Mouse (Mus musculus): ENCODE data around the gene Rab1a. TPM values are rescaled to one million over a fixed set of nuclear protein-coding genes. Genes with fewer than 3 reads are reported as not detected.
"Not testable (repeated sequence)": the region's sequence is repeated elsewhere in the genome, so short reads cannot be mapped to it uniquely, and the experiment has no call there.

Rab1a gene
- polyA plus RNA-seq (2015; fragmentation: Nextera tagmentation; extraction: Ambion mirVana): 264 and 287 TPM in 2 replicates

GRCm38 (mm10) chr11:20200713-20201575 is at the start of gene Rab1a:
Gene Rab1a, plus strand, starts transcription at chr11:20201432.
- Histone ChIP-seq H3K4me2 (replicated peaks) (peak within 1 kb of the TSS; percentile 63), H3K9ac (peak within 1 kb of the TSS; percentile 99), H3K4me1 (peaks cover 24% of the 10 kb centered on the region), H3K36me3 (no peaks in the 10 kb centered on the region), H3K4me3 (replicated peaks) (peak within 1 kb of the TSS; percentile 100), H3K27me3 (no peaks in the 10 kb centered on the region), H3K9me3 (replicated peaks) (no peaks in the 10 kb centered on the region), H3K27ac (replicated peaks) (peak within 1 kb of the TSS; percentile 97)
- 1% methylated on average over 54 of the region's 54 CpGs for WGBS
- peak; percentile 99 for ATAC-seq (ENCODE audit: insufficient number of reproducible peaks, low FRiP score, low TSS enrichment, low read depth)

DNA sequence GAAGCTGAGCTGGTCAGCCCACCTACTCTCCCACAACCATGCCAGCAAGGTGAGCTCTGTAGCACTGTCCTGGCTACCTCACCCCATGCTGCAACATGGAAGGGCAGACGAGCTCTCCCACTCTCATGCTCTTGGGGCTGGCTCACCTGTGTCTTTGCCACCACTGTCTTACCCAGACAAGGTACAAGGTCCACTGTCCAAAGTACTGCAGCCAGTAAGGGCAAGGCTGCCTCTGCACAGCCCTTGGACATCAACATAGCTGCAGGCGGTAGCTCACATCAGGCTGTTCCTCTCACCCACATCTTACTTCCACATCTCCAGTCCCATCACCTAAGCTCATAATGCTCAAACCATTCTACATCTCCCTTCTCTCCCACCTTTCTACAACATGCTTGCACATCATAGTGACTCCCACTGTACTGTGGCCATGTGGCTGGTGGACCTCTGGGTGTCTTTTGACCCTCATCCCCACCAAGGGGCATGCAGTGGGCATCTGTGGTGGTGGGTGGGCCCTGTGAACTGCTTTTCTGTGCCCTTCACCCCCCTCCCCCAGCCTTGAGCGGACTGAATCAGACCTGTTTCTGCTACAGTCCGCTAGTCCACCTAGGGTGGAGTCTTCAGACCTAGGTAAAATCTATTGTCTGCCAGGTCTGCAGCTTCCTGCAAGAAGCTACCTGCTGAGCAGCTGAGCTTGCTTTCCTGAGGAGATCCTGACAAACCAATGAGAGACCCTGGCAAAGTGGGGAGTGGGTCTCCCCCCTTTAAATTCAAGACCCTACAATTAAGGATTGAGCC is 48.9 kb upstream of the Rab1a start:
- 82% methylated on average over 4 of the region's 4 CpGs for WGBS
- ATAC-seq (ENCODE audit: insufficient number of reproducible peaks, low FRiP score, low TSS enrichment, low read depth): no peak
- Histone ChIP-seq H3K4me2 (replicated peaks) (no peak overlapping the region), H3K9me3 (replicated peaks) (no peaks in the 10 kb centered on the region), H3K27me3 (no peaks in the 10 kb centered on the region), H3K36me3 (no peaks in the 10 kb centered on the region), H3K9ac (no peak overlapping the region), H3K4me1 (no peaks in the 10 kb centered on the region), H3K27ac (replicated peaks) (no peak overlapping the region), H3K4me3 (replicated peaks) (no peak overlapping the region)

- not testable (repeated sequence) for H3K4me2 ChIP-seq (replicated peaks); H3K27me3 ChIP-seq; H3K4me3 ChIP-seq (replicated peaks); ATAC-seq (ENCODE audit: insufficient number of reproducible peaks, low FRiP score, low TSS enrichment, low read depth); H3K9ac ChIP-seq; H3K9me3 ChIP-seq (replicated peaks); H3K4me1 ChIP-seq; H3K27ac ChIP-seq (replicated peaks); H3K36me3 ChIP-seq
- WGBS: 89% methylated on average over 5 of the region's 5 CpGs
Measured at GRCm38 (mm10) chr11:20153542-20153941, 47.7 kb upstream of the Rab1a start.

- no peaks in the 10 kb centered on the region for H3K27me3 ChIP-seq
- no peak overlapping the region for H3K9ac ChIP-seq
- H3K4me2 ChIP-seq (replicated peaks): no peak overlapping the region
- no peaks in the 10 kb centered on the region for H3K4me1 ChIP-seq
- no peak for ATAC-seq (ENCODE audit: insufficient number of reproducible peaks, low FRiP score, low TSS enrichment, low read depth)
- H3K4me3 ChIP-seq (replicated peaks): no peak overlapping the region
- no peaks in the 10 kb centered on the region for H3K9me3 ChIP-seq (replicated peaks)
- H3K36me3 ChIP-seq: no peaks in the 10 kb centered on the region
- no peak overlapping the region for H3K27ac ChIP-seq (replicated peaks)
Measured at GRCm38 (mm10) chr11:20158879-20159278, 42.4 kb upstream of the Rab1a start.

DNA sequence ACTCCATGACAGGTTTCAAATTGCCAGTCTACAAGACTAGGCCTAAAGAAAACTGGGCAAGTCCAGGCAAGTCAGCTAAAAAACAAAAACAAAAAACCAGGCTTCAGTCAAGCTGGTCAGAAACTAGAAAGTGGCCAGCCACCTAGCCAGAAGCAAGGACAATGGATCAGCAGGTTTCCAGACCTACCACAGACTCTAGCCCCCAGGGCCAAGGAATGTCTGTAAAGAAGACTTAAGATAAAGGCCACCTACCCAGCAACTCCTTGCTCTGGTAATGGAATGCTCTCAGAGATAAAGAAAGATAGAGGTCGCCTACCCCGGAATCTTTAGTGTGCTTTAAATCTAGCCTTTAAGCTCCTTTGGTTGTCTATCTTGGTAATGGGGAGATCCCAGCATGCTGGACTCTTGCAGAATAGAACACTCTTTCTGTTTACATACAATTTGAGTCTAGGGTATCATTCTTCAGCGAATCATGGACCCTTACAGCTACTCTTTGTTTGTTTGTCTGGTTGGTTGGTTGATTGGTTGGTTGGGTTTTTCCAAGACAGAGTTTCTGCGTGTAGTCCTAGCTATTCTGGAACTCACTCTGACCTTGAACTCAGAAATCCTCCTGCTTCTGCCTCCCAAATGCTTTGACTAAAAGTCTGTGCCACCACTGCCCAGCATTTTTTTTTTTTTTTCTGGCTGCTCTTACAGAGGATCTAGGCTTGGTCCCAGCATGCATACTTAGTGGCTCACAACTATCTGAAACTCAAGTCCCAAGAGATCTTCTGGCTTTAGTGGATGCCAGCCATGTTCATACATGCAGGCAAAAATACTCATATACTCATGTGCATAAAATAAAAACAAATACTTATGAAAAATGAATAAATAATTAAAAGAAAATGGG is 36.0 kb upstream of the Rab1a start:
- Histone ChIP-seq H3K27ac (replicated peaks) (no peak overlapping the region), H3K4me1 (no peaks in the 10 kb centered on the region), H3K9ac (no peak overlapping the region), H3K4me3 (replicated peaks) (no peak overlapping the region), H3K27me3 (no peaks in the 10 kb centered on the region), H3K36me3 (no peaks in the 10 kb centered on the region), H3K9me3 (replicated peaks) (no peaks in the 10 kb centered on the region), H3K4me2 (replicated peaks) (no peak overlapping the region)
- ATAC-seq (ENCODE audit: insufficient number of reproducible peaks, low FRiP score, low TSS enrichment, low read depth): no peak
- WGBS: 59% methylated on average over 4 of the region's 4 CpGs

DNA sequence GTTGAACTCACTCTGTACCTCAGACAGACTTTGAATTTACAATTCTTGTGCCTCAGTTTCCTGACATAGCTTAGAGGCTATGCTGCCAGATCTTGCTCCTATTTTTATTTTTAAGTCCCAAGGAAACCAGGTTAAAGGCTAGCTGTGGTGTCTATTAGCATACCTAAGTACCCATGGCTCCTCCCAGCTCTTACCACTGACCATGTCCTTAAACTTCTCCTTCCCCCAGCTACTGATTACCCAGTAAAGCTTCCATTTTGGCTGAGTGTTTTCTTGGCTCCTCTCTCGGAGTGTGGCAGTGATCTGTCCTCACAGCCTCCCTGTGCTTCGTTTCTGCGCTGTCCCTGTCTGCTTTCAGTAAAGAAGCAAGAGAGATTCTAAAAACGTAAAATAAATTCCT is 35.2 kb upstream of the Rab1a start:
- Histone ChIP-seq H3K4me3 (replicated peaks) (no peak overlapping the region), H3K4me2 (replicated peaks) (no peak overlapping the region), H3K36me3 (no peaks in the 10 kb centered on the region), H3K9me3 (replicated peaks) (no peaks in the 10 kb centered on the region), H3K4me1 (no peaks in the 10 kb centered on the region), H3K27ac (replicated peaks) (no peak overlapping the region), H3K27me3 (no peaks in the 10 kb centered on the region), H3K9ac (no peak overlapping the region)
- WGBS: 86% methylated on average over 4 of the region's 4 CpGs
- no peak for ATAC-seq (ENCODE audit: insufficient number of reproducible peaks, low FRiP score, low TSS enrichment, low read depth)

DNA sequence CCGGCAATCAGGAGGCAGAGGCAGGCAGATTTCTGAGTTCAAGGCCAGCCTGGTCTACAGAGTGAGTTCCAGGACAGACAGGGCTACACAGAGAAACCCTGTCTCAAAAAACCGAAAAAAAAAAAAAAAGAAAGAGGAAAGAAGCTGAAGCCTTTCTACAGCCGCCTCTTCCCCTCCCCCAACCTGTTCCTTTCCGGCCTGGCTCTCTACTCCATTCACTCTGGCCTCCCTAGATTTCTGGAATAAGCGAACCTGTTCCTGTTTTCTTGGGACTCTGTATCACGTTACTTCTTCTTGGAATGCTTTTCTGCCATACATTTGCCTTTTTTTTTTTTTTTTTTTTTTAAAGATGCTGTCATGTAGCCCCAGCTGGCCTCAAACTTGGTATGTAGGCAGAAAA is 34.8 kb upstream of the Rab1a start:
- not testable (repeated sequence) for H3K4me1 ChIP-seq; H3K27me3 ChIP-seq; H3K36me3 ChIP-seq; H3K9ac ChIP-seq; H3K27ac ChIP-seq (replicated peaks); H3K9me3 ChIP-seq (replicated peaks); H3K4me3 ChIP-seq (replicated peaks); H3K4me2 ChIP-seq (replicated peaks); ATAC-seq (ENCODE audit: insufficient number of reproducible peaks, low FRiP score, low TSS enrichment, low read depth)
- WGBS: 60% methylated on average over 6 of the region's 6 CpGs

- Histone ChIP-seq H3K9me3 (replicated peaks) (no peaks in the 10 kb centered on the region), H3K4me1 (no peaks in the 10 kb centered on the region), H3K36me3 (no peaks in the 10 kb centered on the region), H3K27ac (replicated peaks) (no peak overlapping the region), H3K27me3 (no peaks in the 10 kb centered on the region), H3K4me2 (replicated peaks) (no peak overlapping the region), H3K4me3 (replicated peaks) (no peak overlapping the region), H3K9ac (no peak overlapping the region)
- no peak for ATAC-seq (ENCODE audit: insufficient number of reproducible peaks, low FRiP score, low TSS enrichment, low read depth)
- 81% methylated on average over 11 of the region's 11 CpGs for WGBS
Measured at GRCm38 (mm10) chr11:20168972-20169371, 32.3 kb upstream of the Rab1a start.

DNA sequence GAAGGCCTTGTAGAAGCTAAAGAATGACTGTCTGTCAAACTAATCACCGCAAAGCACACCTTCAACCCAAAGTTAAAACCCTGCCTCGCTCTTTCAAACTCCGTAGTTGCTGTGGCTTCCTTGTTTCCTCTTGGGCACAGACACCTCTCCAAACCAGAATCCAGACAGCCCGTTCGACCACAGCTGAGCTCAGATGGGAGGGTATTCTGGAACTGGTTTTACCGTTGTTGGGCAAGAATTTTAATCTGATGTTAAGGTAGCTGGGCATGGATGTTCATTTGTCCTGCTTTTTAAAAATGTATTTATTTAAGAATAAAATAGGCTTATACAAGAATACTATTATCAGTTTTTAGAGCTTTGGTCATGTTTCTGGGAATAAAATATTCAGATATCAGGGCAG is 14.0 kb upstream of the Rab1a start:
- no peak for ATAC-seq (ENCODE audit: insufficient number of reproducible peaks, low FRiP score, low TSS enrichment, low read depth)

GRCm38 (mm10) chr11:20193100-20193736 is 8.0 kb upstream of the Rab1a start:
- no peak overlapping the region for H3K4me2 ChIP-seq (replicated peaks)
- no peaks in the 10 kb centered on the region for H3K9me3 ChIP-seq (replicated peaks)
- 90% methylated on average over 4 of the region's 4 CpGs for WGBS
- H3K4me3 ChIP-seq (replicated peaks): no peak overlapping the region
- no peaks in the 10 kb centered on the region for H3K27me3 ChIP-seq
- H3K36me3 ChIP-seq: no peaks in the 10 kb centered on the region
- no peak overlapping the region for H3K27ac ChIP-seq (replicated peaks)
- no peak overlapping the region for H3K9ac ChIP-seq
- no peak for ATAC-seq (ENCODE audit: insufficient number of reproducible peaks, low FRiP score, low TSS enrichment, low read depth)
- no peaks in the 10 kb centered on the region for H3K4me1 ChIP-seq

More for the DNA sequence above, 14.0 kb upstream of the Rab1a start:
- H3K27me3 ChIP-seq: no peaks in the 10 kb centered on the region
- H3K4me3 ChIP-seq (replicated peaks): no peak overlapping the region
- no peaks in the 10 kb centered on the region for H3K36me3 ChIP-seq
- no peak overlapping the region for H3K9ac ChIP-seq
- H3K4me1 ChIP-seq: no peaks in the 10 kb centered on the region
- WGBS: 58% methylated on average over 6 of the region's 6 CpGs
- no peaks in the 10 kb centered on the region for H3K9me3 ChIP-seq (replicated peaks)
- no peak overlapping the region for H3K27ac ChIP-seq (replicated peaks)
- H3K4me2 ChIP-seq (replicated peaks): no peak overlapping the region
